Mouse (Mus musculus) heart, embryonic 13.5 days (tissue): Measurements from ENCODE around the gene Wbp2nl. TPM values are rescaled to one million over a fixed set of nuclear protein-coding genes. Genes with fewer than 3 reads are reported as not detected.
A peak's percentile ranks its signal among the peaks of the same experiment; 100 is the strongest.
"Not testable (repeated sequence)": the region's sequence is repeated elsewhere in the genome, so short reads cannot be mapped to it uniquely, and the experiment has no call there.

ENCODE experiments used
- ATAC-seq: fragments of 200-750 bp; cut with Nextera tagmentation; 2 replicates; pipeline ENCODE4 v1.8.0; 2017; ENCODE audit warnings: moderate TSS enrichment; ENCODE audit not compliant: insufficient number of reproducible peaks, low FRiP score, low TSS enrichment; ENCODE audit errors: extremely low read depth
- H3K27ac ChIP-seq: fragments of 300-500 bp; sonication (generic); replicated peaks from 2 replicates; pipeline ENCODE4 v1.5.1; 2015; ENCODE audit warnings: moderate library complexity, mild to moderate bottlenecking, inconsistent platforms
- H3K27me3 ChIP-seq: fragments of 300-500 bp; sonication (generic); replicated peaks from 2 replicates; pipeline ENCODE4 v1.6.1; 2015; ENCODE audit warnings: mild to moderate bottlenecking, inconsistent platforms
- H3K36me3 ChIP-seq: fragments of 300-500 bp; sonication (generic); 2 replicates; pipeline ENCODE4 v1.6.1; 2015; ENCODE audit warnings: mild to moderate bottlenecking, inconsistent platforms
- H3K4me1 ChIP-seq: fragments of 300-500 bp; sonication (generic); 2 replicates; pipeline ENCODE4 v1.6.1; 2015; ENCODE audit warnings: inconsistent platforms
- H3K4me2 ChIP-seq: fragments of 300-500 bp; sonication (generic); 2 replicates; pipeline ENCODE4 v1.6.1; 2015; ENCODE audit warnings: inconsistent platforms, mild to moderate bottlenecking, moderate library complexity
- H3K4me3 ChIP-seq: fragments of 300-500 bp; sonication (generic); 2 replicates; pipeline ENCODE4 v1.5.1; 2015; ENCODE audit warnings: moderate library complexity, mild to moderate bottlenecking, inconsistent platforms
- H3K9ac ChIP-seq: fragments of 300-500 bp; sonication (generic); 2 replicates; pipeline ENCODE4 v1.6.1; 2015; ENCODE audit warnings: inconsistent platforms, mild to moderate bottlenecking, moderate library complexity
- H3K9me3 ChIP-seq: fragments of 300-500 bp; sonication (generic); 2 replicates; pipeline ENCODE4 v1.6.1; 2016; ENCODE audit warnings: inconsistent platforms
- WGBS: fragments of 180-500 bp; shearing (Covaris S2); methylation state at CpG from one replicate; pipeline ENCODE4 v1.1.7; 2015; ENCODE audit warnings: mixed read lengths; 5-methylcytosine and 5-hydroxymethylcytosine counted together
- polyA plus RNA-seq: library from polyadenylated mRNA; unstranded; fragments of >200 nt; fragmentation: Nextera tagmentation; extraction: Ambion mirVana; gene quantifications from 2 replicates; pipeline ENCODE4 v1.2.1, GENCODE M21; 2015

Wbp2nl gene
- polyA plus RNA-seq, 1 experiment from 2014 or later, result 0.49 TPM

DNA sequence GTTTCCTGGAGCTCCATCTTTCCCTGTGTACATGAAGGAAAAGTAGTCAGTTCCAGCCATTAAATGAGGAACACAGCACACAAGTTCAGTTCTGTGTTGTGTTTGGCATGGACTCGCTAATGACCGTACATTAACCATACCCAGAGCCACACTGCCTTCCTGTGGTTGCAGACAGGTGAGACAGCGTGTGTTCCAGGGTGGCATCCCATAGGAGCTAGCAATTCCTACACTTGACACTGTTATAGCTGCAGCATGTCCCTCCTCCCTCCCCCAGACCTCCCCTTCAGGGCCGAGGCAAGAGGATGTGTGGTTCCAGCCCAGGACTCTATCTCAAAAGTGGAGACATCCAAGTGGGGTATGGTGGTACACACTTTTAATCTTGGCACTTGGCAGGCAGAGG lies 51.6 kb downstream of the Wbp2nl start:
- Histone ChIP-seq H3K4me2 (peak overlapping the region; percentile 90), H3K9me3 (no peaks in the 10 kb centered on the region), H3K9ac (no peak overlapping the region; the same call in 1 of the 2 replicates), H3K4me1 (peaks cover 58% of the 10 kb centered on the region), H3K27ac (no peak overlapping the region), H3K4me3 (no peak overlapping the region), H3K27me3 (no peaks in the 10 kb centered on the region), H3K36me3 (peaks cover 42% of the 10 kb centered on the region)
- 89% methylated on average over 4 of the region's 4 CpGs for WGBS
- ATAC-seq, result no peak

DNA sequence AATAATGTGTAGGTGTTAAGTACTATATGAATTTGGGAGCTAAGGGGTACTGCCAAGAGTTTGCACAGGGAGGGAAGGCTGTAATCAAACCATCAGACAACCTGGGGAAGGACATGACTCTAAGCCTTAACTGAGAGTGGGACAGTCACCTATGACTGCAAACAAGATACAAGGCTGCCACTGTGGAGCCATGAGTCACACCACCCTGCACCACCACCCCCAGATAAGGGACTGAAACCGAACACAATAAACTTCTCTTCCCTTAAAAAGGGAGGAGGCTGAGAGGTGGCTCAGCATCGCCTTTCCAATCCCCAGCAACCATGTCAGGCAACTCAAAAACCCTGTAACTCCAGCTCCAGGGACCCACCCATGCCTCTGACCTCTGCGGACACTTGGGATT lies 52.7 kb downstream of the Wbp2nl start:
- no peaks in the 10 kb centered on the region for H3K27me3 ChIP-seq
- peak overlapping the region; percentile 90 for H3K4me2 ChIP-seq
- H3K36me3 ChIP-seq, result peaks cover 42% of the 10 kb centered on the region
- H3K4me1 ChIP-seq, result peaks cover 57% of the 10 kb centered on the region
- H3K9ac ChIP-seq, result peak overlapping the region; percentile 99
- no peaks in the 10 kb centered on the region for H3K9me3 ChIP-seq
- peak overlapping the region; percentile 37; the same call in 1 of the 2 replicates for H3K27ac ChIP-seq
- ATAC-seq, result no peak
- WGBS, result 51% methylated on average over 3 of the region's 3 CpGs
- peak overlapping the region; percentile 92 for H3K4me3 ChIP-seq

DNA sequence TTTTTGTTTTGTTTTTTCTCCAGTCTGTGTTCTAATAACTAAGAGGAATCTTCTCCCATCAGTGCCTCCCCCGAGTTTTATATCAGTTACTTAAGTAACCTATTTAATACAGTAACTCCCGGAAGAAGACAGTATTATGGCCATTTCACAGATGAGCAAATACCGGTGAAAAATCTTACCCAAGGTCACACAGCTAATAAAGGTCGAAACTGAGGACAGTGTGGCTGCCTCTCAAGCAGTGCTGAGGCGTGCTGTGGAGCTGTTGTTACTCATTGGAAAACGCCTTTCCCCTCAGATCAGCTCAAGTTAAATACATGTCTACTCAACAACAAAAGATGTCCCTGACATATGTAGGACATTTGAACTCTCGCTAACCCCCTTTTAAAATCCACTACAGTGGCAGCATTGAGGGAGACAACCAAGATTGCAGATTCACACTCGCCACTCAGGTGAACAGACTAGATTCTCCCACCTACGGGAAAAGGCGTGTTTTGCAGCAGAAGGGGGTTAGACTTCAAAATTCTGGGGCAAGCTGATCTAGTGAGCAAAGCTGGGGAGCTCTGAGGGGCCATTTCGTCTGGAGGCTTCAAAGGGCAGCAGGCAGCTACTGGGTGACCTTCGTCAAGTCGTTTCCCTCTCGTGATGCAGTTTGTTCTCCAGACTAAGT lies 54.5 kb downstream of the Wbp2nl start:
- Histone ChIP-seq H3K27ac (peak overlapping the region; percentile 94), H3K9ac (peak overlapping the region; percentile 99), H3K4me1 (peaks cover 39% of the 10 kb centered on the region), H3K9me3 (no peaks in the 10 kb centered on the region), H3K4me3 (peak overlapping the region; percentile 92), H3K4me2 (peak overlapping the region; percentile 90), H3K27me3 (no peaks in the 10 kb centered on the region), H3K36me3 (peaks cover 32% of the 10 kb centered on the region)
- 25% methylated on average over 14 of the region's 14 CpGs for WGBS
- ATAC-seq, result no peak

DNA sequence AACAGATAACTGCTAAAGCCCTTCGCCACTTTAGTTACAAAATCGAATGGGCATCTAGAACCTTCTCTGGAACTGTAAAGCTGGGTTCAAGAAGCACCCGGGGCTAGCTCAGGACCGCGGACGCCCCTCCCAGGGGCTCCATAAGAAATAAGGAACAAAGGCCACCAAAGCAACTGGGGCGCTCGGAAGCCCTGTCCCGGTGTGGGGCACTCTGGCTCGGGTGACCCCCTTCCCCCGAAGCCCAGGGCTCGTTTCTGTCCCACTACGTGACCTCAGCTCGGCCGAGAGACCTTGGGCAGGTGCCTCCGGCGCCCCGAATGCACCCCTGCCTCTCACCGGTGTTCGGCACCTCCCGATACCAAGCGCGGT lies 55.0 kb downstream of the Wbp2nl start:
- peak; percentile 19 for ATAC-seq
- H3K4me3 ChIP-seq, result peak overlapping the region; percentile 92
- WGBS, result 1% methylated on average over 23 of the region's 23 CpGs
- H3K9me3 ChIP-seq, result no peaks in the 10 kb centered on the region
- H3K9ac ChIP-seq, result peak overlapping the region; percentile 99
- no peaks in the 10 kb centered on the region for H3K27me3 ChIP-seq
- peak overlapping the region; percentile 94 for H3K27ac ChIP-seq
- peaks cover 27% of the 10 kb centered on the region for H3K36me3 ChIP-seq
- peaks cover 41% of the 10 kb centered on the region for H3K4me1 ChIP-seq
- peak overlapping the region; percentile 90 for H3K4me2 ChIP-seq

DNA sequence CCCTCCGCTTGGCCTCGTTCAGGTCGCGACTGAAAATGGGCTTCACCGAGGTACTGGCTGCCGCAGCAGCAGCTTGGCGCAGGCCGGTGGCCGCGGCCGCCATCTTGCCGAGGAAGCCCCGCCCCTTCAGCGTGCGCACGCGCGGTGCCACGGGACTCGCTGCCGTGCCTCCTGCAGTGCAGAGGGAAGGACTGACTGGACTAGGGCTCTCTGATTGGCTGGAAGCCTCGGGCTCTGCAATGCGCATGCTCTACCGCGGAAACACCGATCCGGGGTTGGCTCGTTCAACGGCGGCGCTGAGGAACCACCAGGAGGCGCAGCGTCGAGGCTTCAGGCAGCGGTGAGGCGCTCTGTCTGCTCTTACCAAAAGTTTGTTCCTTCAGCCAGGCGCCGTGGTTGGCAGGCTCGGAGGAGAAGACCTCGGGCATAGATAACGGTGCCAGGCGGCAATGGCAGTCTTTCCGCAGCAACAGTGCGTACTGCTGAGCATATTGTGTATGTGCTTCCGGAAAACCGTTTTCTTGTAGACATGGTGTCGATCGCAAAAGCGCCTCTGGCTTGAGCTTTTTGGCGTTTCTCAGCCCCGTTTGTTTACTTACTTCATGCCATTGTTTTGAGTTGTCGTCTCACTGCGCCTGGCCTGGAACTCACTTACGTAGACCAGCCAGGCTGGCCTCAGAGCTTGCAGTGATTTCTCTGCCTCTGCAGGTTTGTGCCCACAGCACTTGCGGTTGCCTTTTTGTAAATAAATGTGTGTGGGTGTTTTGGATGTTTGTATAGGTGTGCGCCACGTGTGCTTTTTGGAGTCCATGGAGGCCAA lies 55.6 kb downstream of the Wbp2nl start, which contains the start of gene Ndufa6:
Ndufa6 (minus strand) TSS at position 197 of the 820 bp plus-strand sequence.
- no peaks in the 10 kb centered on the region for H3K9me3 ChIP-seq
- peak; percentile 97 for ATAC-seq
- 2% methylated on average over 56 of the region's 57 CpGs for WGBS
- no peaks in the 10 kb centered on the region for H3K27me3 ChIP-seq
- peak within 1 kb of the TSS; percentile 90 for H3K4me2 ChIP-seq
- peak within 1 kb of the TSS; percentile 99 for H3K9ac ChIP-seq
- H3K4me1 ChIP-seq, result peaks cover 45% of the 10 kb centered on the region
- H3K36me3 ChIP-seq, result peaks cover 21% of the 10 kb centered on the region
- peak within 1 kb of the TSS; percentile 94 for H3K27ac ChIP-seq
- peak within 1 kb of the TSS; percentile 92 for H3K4me3 ChIP-seq

DNA sequence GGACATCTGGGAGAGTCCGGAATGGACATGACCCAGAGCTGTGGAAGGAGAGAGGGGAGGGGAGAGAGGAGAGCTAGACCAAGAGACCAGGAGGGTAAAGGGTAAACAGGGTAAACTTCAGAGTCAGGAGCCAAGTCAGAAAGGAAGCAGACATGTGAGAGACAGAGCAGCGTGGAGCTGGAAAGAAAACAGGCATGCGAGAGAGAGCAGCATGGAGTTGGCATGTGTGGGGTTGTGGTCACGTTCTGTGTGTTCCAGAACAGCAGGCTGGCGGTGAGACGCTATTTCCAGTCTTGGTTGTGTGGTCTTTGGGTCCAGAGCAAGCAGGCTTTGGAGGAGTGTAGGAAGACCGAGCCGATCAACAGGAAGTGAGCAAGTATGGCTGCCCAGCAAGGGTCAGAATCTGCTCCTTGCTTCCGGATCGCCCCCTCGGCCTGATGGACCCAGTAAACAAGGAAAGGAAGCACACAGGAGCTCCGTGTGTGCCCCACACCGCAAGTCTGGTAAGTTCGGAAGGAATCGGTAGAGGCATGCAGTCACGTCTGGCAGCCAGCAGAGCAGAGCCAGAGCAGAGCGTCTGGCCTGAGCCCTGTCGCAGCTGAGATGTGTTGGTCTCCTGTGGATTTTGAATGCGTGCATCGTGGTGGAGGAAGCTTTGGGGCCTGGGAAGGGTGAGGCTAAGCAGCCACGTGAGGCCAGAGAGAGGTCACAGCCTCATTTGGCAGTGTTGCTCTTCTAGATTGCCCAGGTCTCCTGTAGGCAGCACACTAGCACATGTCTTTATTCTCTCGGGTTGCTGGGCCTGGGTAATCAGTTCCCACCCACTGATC lies 59.9 kb downstream of the Wbp2nl start:
- Histone ChIP-seq H3K9ac (peak overlapping the region; percentile 12; the same call in 1 of the 2 replicates), H3K27ac (peak overlapping the region; percentile 73)

DNA sequence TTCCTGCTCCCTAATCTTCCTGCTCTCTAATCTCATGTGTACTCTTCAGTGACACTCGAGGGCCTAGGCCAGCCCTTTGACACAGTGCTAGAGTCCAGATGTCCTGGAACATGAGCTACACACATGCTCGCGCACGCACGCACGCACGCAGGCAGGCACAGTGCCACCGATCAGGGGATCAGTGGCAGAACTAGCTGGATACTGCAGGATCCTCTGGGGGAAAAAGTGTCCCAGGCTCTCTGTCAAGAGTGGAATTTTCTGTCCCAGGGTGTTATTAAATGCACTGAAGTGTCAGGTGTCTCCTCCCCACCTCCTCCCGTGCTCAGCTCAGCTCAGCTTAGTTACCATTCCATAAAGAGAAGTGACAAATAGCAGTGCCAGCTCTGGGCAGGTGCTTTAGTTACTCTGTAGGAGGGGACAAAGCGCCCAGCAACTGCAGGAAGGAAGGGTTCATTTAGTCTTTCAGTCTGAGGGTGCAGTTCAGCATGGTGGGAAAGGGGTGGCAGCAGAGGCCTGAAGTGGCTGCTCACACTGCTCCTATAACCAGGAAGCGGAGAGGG lies 62.8 kb downstream of the Wbp2nl start:
- no peaks in the 10 kb centered on the region for H3K9me3 ChIP-seq
- H3K4me3 ChIP-seq, result no peak overlapping the region
- 62% methylated on average over 11 of the region's 11 CpGs for WGBS
- H3K36me3 ChIP-seq, result no peaks in the 10 kb centered on the region
- peak overlapping the region; percentile 75 for H3K27ac ChIP-seq
- H3K9ac ChIP-seq, result peak overlapping the region; percentile 62; the same call in 1 of the 2 replicates
- peaks cover 25% of the 10 kb centered on the region for H3K4me1 ChIP-seq
- ATAC-seq, result peak; percentile 19; the same call in 1 of the 2 replicates
- no peaks in the 10 kb centered on the region for H3K27me3 ChIP-seq
- H3K4me2 ChIP-seq, result no peak overlapping the region

More for the DNA sequence above, 59.9 kb downstream of the Wbp2nl start:
- H3K4me3 ChIP-seq, result no peak overlapping the region
- no peaks in the 10 kb centered on the region for H3K9me3 ChIP-seq
- no peaks in the 10 kb centered on the region for H3K27me3 ChIP-seq
- H3K4me2 ChIP-seq, result peak overlapping the region; percentile 39
- no peak for ATAC-seq
- H3K4me1 ChIP-seq, result peaks cover 32% of the 10 kb centered on the region
- 51% methylated on average over 22 of the region's 22 CpGs for WGBS
- H3K36me3 ChIP-seq, result no peaks in the 10 kb centered on the region

DNA sequence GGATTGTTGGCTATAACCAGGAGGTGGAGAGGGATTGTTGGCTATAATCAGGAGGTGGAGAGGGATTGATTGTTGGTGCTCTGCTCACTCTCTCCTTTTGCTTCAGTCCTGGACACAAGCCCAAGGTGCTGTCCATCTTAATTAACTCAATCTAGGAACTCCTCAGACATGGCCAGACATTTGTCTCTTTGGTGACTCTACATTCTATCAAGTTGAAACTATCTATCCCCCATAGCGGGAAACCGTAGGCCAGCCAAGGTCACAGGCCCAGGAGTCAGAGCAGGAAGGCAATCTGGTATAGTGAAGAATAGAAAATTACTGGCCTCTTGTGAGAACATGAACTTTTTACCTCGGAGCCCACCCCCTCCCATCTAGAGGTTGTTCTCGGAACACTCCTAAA lies 63.5 kb downstream of the Wbp2nl start:
- WGBS, result 56% methylated on average over 4 of the region's 4 CpGs
- H3K4me3 ChIP-seq, result no peak overlapping the region
- H3K27me3 ChIP-seq, result no peaks in the 10 kb centered on the region
- ATAC-seq, result no peak
- no peak overlapping the region for H3K4me2 ChIP-seq
- peak overlapping the region; percentile 75; the same call in 1 of the 2 replicates for H3K27ac ChIP-seq
- no peak overlapping the region for H3K9ac ChIP-seq
- peaks cover 25% of the 10 kb centered on the region for H3K4me1 ChIP-seq
- no peaks in the 10 kb centered on the region for H3K9me3 ChIP-seq
- no peaks in the 10 kb centered on the region for H3K36me3 ChIP-seq

DNA sequence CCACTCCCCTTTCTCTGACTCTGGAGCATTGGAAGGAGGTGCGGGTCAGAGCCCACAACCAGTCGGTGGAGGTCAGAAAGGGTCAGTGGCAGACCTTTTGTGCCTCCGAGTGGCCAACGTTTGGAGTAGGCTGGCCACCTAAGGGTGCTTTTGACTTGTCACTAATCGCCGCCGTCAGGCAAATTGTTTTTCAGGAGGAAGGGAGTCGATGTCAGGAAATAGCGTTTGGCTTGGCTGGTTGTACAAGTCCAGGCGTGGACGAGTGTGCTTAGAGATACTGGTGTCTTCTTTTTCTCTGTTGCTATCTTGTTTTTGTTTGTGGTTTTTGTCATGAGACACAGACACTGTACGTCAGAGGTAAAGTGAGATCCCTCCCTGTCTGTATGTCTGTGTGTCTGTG lies 65.0 kb downstream of the Wbp2nl start:
- H3K4me2 ChIP-seq, H3K9ac ChIP-seq, ATAC-seq, H3K27ac ChIP-seq, H3K4me3 ChIP-seq, H3K27me3 ChIP-seq, H3K36me3 ChIP-seq, H3K9me3 ChIP-seq: not testable (repeated sequence)
- H3K4me1 ChIP-seq, result peaks cover 20% of the 10 kb centered on the region
- 35% methylated on average over 7 of the region's 12 CpGs for WGBS
